Mouse (Mus musculus): Measurements from ENCODE around the gene Odf4. TPM values are rescaled to one million over a fixed set of nuclear protein-coding genes. Genes with fewer than 3 reads are reported as not detected.
"Not testable (repeated sequence)": the region's sequence is repeated elsewhere in the genome, so short reads cannot be mapped to it uniquely, and the experiment has no call there.

Gene Odf4
- not detected in 2 replicates for polyA plus RNA-seq (2015; fragmentation: Nextera tagmentation; extraction: Ambion mirVana)

GRCm38 (mm10) chr11:68926981-68927380, at the start of gene Odf4:
Odf4 (minus strand) TSS chr11:68927081.
- no peak within 1 kb of the TSS for H3K27ac ChIP-seq
- H3K27me3 ChIP-seq: no peaks in the 10 kb centered on the region
- no peaks in the 10 kb centered on the region for H3K9me3 ChIP-seq (replicated peaks)
- 77% methylated on average over 3 of the region's 3 CpGs for WGBS
- no peaks in the 10 kb centered on the region for H3K36me3 ChIP-seq
- no peak within 1 kb of the TSS for H3K9ac ChIP-seq
- H3K4me2 ChIP-seq: no peak within 1 kb of the TSS
- H3K4me1 ChIP-seq (replicated peaks): no peaks in the 10 kb centered on the region
- no peak for ATAC-seq (replicated peaks; ENCODE audit: insufficient number of reproducible peaks, insufficient read depth, low FRiP score, low read depth)
- H3K4me3 ChIP-seq: no peak within 1 kb of the TSS

DNA sequence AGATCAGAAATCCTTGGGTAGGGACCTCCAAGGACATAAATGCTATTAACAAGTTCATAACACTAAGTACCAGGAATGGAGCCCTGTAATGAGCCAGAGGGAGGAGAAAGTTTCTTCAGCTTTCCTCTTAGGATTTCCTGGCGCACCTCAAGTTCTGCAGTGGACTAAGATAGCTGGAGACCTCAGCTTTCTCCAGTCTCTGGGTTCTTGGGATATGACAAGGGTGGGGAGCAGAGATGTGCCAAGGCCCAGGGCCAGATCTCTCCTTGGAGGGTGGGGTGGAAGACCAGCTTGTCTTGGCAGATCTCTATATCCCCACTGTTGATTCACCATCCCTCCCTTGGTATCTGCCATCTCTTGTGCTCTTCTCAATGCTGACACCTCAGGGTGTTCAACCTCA, 48.7 kb upstream of the Odf4 start:
- no peak overlapping the region for H3K27ac ChIP-seq
- no peaks in the 10 kb centered on the region for H3K9me3 ChIP-seq (replicated peaks)
- H3K4me2 ChIP-seq: no peak overlapping the region
- H3K4me3 ChIP-seq: no peak overlapping the region
- peaks cover 25% of the 10 kb centered on the region for H3K4me1 ChIP-seq (replicated peaks)
- ATAC-seq (replicated peaks; ENCODE audit: insufficient number of reproducible peaks, insufficient read depth, low FRiP score, low read depth): no peak
- H3K36me3 ChIP-seq: no peaks in the 10 kb centered on the region
- WGBS: 68% methylated on average over 1 of the region's 1 CpGs
- H3K27me3 ChIP-seq: no peaks in the 10 kb centered on the region; the same call in 1 of the 2 replicates
- H3K9ac ChIP-seq: no peak overlapping the region

DNA sequence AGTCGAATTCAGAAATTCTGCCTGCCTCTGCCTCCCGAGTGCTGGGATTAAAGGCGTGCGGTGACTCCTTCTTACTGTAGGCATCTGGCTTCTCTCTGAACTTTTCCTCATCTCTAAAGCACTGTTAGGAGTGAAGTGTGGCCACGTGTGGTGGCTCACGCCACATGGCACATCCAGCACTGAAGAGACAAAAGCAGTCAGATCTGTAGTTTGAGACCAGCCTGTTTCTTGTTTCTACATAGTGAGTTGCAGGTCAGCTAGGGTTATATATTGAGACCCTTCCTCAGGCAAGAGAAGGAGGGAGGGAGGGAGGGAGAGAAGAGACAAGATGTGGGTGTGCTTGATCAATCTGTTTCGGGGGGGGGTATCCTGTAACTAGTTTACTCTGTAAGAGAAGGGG, 48.2 kb upstream of the Odf4 start, which contains the start of gene Rangrf:
Rangrf (minus strand) TSS at position 101 of the 400 bp plus-strand sequence.
- peak within 1 kb of the TSS; percentile 56; the same call in 1 of the 2 replicates for H3K9ac ChIP-seq

DNA sequence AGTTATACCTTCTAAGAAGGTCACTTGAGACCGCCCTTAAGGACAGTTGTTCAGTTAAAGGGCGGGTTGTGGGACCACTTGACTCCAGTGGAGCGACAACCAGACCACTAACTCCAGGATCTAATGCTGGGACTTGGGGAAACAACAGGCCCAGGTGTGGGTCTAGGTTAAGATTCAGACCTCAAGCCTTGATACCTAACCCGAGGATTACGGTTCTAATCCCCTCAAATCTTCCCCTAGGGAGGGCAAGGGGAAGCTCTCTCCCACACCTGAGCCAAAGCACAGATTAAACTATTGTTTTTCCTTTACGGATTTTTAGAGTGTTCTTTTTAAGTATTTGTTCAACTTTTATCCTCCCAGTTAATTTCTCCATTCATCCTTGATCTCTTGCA, 47.2 kb upstream of the Odf4 start:
- Histone ChIP-seq H3K27ac (no peak overlapping the region), H3K9me3 (replicated peaks) (no peaks in the 10 kb centered on the region), H3K4me2 (peak overlapping the region; percentile 79), H3K4me3 (peak overlapping the region; percentile 57), H3K4me1 (replicated peaks) (peaks cover 32% of the 10 kb centered on the region), H3K9ac (peak overlapping the region; percentile 56), H3K27me3 (no peaks in the 10 kb centered on the region; the same call in 1 of the 2 replicates), H3K36me3 (no peaks in the 10 kb centered on the region)
- WGBS: 35% methylated on average over 6 of the region's 6 CpGs
- ATAC-seq (replicated peaks; ENCODE audit: insufficient number of reproducible peaks, insufficient read depth, low FRiP score, low read depth): no peak

More for the DNA sequence above, 48.2 kb upstream of the Odf4 start, which contains the start of gene Rangrf:
- Histone ChIP-seq H3K27ac (no peak within 1 kb of the TSS), H3K4me2 (peak within 1 kb of the TSS; percentile 79), H3K4me3 (peak within 1 kb of the TSS; percentile 57), H3K36me3 (no peaks in the 10 kb centered on the region), H3K9me3 (replicated peaks) (no peaks in the 10 kb centered on the region), H3K27me3 (no peaks in the 10 kb centered on the region; the same call in 1 of the 2 replicates), H3K4me1 (replicated peaks) (peaks cover 31% of the 10 kb centered on the region)
- 71% methylated on average over 7 of the region's 7 CpGs for WGBS
- ATAC-seq (replicated peaks; ENCODE audit: insufficient number of reproducible peaks, insufficient read depth, low FRiP score, low read depth): no peak

GRCm38 (mm10) chr11:68973250-68974058, 46.6 kb upstream of the Odf4 start:
- Histone ChIP-seq H3K4me3 (peak overlapping the region; percentile 57), H3K9ac (peak overlapping the region; percentile 56), H3K4me1 (replicated peaks) (peaks cover 35% of the 10 kb centered on the region), H3K4me2 (peak overlapping the region; percentile 79), H3K27ac (peak overlapping the region; percentile 54)
- not testable (repeated sequence) for H3K27me3 ChIP-seq; H3K36me3 ChIP-seq; H3K9me3 ChIP-seq (replicated peaks)
- WGBS: under 1% methylated on average over 38 of the region's 38 CpGs
- ATAC-seq (replicated peaks; ENCODE audit: insufficient number of reproducible peaks, insufficient read depth, low FRiP score, low read depth): peak; percentile 83

GRCm38 (mm10) chr11:68970232-68970631, 43.4 kb upstream of the Odf4 start:
- ATAC-seq (replicated peaks; ENCODE audit: insufficient number of reproducible peaks, insufficient read depth, low FRiP score, low read depth): no peak
- no peak overlapping the region for H3K27ac ChIP-seq
- peaks cover 44% of the 10 kb centered on the region for H3K4me1 ChIP-seq (replicated peaks)
- no peak overlapping the region for H3K4me2 ChIP-seq
- WGBS: 67% methylated on average over 4 of the region's 4 CpGs
- no peak overlapping the region for H3K9ac ChIP-seq
- H3K27me3 ChIP-seq: no peaks in the 10 kb centered on the region
- no peak overlapping the region for H3K4me3 ChIP-seq
- H3K36me3 ChIP-seq: no peaks in the 10 kb centered on the region
- no peaks in the 10 kb centered on the region for H3K9me3 ChIP-seq (replicated peaks)

DNA sequence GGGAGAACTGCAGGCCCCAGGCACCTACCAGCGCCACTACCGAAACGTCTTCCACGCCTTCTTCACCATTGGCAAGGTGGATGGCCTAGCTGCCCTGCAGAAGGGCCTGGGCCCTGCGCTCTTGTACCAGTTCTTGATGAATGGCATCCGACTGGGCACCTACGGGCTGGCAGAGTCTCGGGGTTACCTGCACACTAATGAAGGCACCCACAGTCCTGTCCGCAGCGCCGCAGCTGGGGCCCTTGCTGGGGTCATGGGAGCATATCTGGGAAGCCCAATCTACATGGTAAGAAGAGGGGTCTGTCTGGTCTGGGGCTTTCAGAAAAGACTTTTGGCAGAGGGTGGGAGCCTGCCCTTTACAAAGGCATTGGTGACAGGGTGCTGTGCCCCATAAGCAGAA, 41.9 kb upstream of the Odf4 start:
- no peak overlapping the region for H3K9ac ChIP-seq

DNA sequence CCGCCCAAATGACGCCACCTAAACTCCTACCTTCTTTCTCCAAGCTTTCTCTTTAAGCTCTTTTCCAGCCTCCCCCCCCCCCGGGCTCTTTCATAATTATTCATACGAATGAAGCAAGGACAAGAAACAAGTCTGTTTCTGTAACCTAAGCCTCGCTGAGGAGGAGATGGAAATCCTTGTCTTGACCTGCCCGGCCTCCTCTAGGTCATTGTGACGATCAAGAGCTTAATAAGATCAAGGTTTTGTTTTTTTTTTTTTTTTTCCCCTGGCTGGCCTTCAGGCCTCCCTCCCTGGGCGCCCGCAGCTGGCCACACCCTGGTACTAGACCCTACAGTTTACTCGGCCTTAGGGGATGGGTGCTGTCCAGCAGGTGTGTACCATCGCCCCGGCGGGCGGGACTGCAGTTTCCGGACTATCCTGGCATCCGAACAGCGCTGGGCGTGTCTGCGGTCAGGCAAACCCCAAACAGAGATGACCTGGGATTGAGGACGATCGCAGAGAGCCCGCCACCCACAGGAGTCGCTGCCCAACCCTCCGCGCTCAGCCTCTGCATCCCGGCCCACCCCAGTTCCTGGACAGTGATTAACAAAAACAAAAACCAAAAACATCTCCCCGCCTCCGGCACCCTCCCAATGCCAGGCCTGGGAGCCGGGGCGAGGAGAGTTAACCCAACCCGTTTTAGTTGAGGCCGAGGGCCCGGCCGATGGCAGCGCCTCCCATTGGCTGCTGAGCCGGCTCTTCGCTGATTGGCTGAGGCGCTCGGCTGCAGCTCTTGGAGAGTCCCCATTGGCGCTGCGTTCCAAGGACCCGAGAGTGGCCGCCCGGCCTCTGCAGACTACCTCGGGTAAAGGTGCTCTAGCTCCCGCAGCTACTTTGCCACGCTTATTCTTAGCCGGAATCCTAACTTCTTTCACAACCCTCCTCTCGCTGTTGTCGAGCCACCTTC, 40.7 kb upstream of the Odf4 start, which contains the start of gene Slc25a35:
Slc25a35 (plus strand) TSS at position 795 of the 946 bp plus-strand sequence.
- H3K9me3 ChIP-seq (replicated peaks): no peaks in the 10 kb centered on the region
- WGBS: 1% methylated on average over 50 of the region's 50 CpGs
- H3K4me1 ChIP-seq (replicated peaks): peaks cover 34% of the 10 kb centered on the region
- no peaks in the 10 kb centered on the region for H3K36me3 ChIP-seq
- H3K9ac ChIP-seq: peak within 1 kb of the TSS; percentile 66
- peak within 1 kb of the TSS; percentile 93 for H3K4me2 ChIP-seq
- peak; percentile 91 for ATAC-seq (replicated peaks; ENCODE audit: insufficient number of reproducible peaks, insufficient read depth, low FRiP score, low read depth)
- H3K27ac ChIP-seq: peak within 1 kb of the TSS; percentile 8; the same call in 1 of the 2 replicates
- peak within 1 kb of the TSS; percentile 62 for H3K4me3 ChIP-seq
- H3K27me3 ChIP-seq: no peaks in the 10 kb centered on the region

More for the DNA sequence above, 41.9 kb upstream of the Odf4 start:
- H3K4me3 ChIP-seq: no peak overlapping the region
- no peak overlapping the region for H3K27ac ChIP-seq
- 86% methylated on average over 11 of the region's 11 CpGs for WGBS
- ATAC-seq (replicated peaks; ENCODE audit: insufficient number of reproducible peaks, insufficient read depth, low FRiP score, low read depth): no peak
- H3K27me3 ChIP-seq: no peaks in the 10 kb centered on the region
- peaks cover 40% of the 10 kb centered on the region for H3K4me1 ChIP-seq (replicated peaks)
- H3K4me2 ChIP-seq: no peak overlapping the region
- H3K36me3 ChIP-seq: no peaks in the 10 kb centered on the region
- H3K9me3 ChIP-seq (replicated peaks): no peaks in the 10 kb centered on the region

- WGBS: 47% methylated on average over 1 of the region's 1 CpGs
- Histone ChIP-seq H3K4me1 (replicated peaks) (peaks cover 27% of the 10 kb centered on the region), H3K27ac (no peak overlapping the region), H3K27me3 (no peaks in the 10 kb centered on the region), H3K9me3 (replicated peaks) (no peaks in the 10 kb centered on the region), H3K4me2 (peak overlapping the region; percentile 93), H3K4me3 (no peak overlapping the region), H3K9ac (no peak overlapping the region), H3K36me3 (no peaks in the 10 kb centered on the region)
- ATAC-seq (replicated peaks; ENCODE audit: insufficient number of reproducible peaks, insufficient read depth, low FRiP score, low read depth): no peak
Observed at GRCm38 (mm10) chr11:68966554-68966953, 39.7 kb upstream of the Odf4 start.

GRCm38 (mm10) chr11:68965845-68966244, 39.0 kb upstream of the Odf4 start:
- Histone ChIP-seq H3K4me3 (no peak overlapping the region), H3K9ac (no peak overlapping the region), H3K4me1 (replicated peaks) (peaks cover 21% of the 10 kb centered on the region), H3K36me3 (no peaks in the 10 kb centered on the region), H3K4me2 (no peak overlapping the region), H3K9me3 (replicated peaks) (no peaks in the 10 kb centered on the region), H3K27ac (no peak overlapping the region), H3K27me3 (no peaks in the 10 kb centered on the region)
- WGBS: 32% methylated on average over 3 of the region's 3 CpGs
- no peak for ATAC-seq (replicated peaks; ENCODE audit: insufficient number of reproducible peaks, insufficient read depth, low FRiP score, low read depth)

DNA sequence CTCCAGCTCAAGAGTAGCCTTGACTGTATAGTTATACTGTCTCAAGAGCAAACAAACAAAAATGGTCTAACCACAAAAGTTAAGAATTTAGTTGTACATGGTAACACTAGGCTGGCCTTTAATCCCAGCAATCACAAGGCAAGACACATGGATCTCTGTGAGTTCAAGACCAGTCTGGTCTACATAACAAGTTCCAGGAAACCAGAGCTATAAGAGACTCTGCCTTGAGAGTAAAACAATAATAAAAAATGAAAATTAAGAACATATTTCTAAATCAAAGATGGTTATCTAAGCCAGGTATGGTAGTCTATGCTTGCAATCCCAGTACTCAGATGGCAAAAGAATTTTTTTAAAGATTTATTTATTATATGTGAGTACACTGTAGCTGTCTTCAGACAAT, 38.2 kb upstream of the Odf4 start:
- Histone ChIP-seq H3K4me1 (replicated peaks) (peaks cover 13% of the 10 kb centered on the region), H3K4me2 (no peak overlapping the region), H3K9ac (no peak overlapping the region), H3K4me3 (no peak overlapping the region), H3K9me3 (replicated peaks) (no peaks in the 10 kb centered on the region), H3K27ac (no peak overlapping the region), H3K36me3 (no peaks in the 10 kb centered on the region), H3K27me3 (no peaks in the 10 kb centered on the region)
- ATAC-seq (replicated peaks; ENCODE audit: insufficient number of reproducible peaks, insufficient read depth, low FRiP score, low read depth): no peak

All from heart, embryonic 15.5 days (tissue).